Mouse (Mus musculus) kidney, postnatal 36 days (tissue): Measurements from ENCODE around the gene Fabp1.
A peak's percentile ranks its signal among the peaks of the same experiment; 100 is the strongest.

Experiments
- DNase-seq, 2 experiments: peaks; one replicate each; pipeline ENCODE4 v3.0.0; 2021 to 2022; ENCODE audit warnings: mixed read lengths in 2 of 2

The Fabp1 gene

DNA sequence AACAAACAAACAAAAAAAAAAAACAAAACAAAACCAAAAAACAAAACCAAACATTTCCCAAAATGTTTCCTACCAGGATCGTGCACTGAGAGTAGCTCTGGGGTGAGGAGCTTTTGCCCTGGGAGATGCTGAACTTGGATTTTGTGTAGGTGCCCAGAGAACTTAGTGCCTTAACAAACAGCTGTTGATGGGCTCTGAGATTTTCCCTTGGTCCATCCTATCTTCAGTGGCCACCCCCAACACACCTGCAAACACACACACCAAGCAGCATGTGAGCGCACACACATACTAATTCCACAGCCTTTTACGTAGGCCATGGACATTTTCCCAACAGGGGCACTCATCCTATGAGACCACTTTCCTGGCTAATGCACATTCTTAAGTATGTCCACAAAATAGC is 12.8 kb downstream of the Fabp1 start:
- DNase-seq, result no peak

DNA sequence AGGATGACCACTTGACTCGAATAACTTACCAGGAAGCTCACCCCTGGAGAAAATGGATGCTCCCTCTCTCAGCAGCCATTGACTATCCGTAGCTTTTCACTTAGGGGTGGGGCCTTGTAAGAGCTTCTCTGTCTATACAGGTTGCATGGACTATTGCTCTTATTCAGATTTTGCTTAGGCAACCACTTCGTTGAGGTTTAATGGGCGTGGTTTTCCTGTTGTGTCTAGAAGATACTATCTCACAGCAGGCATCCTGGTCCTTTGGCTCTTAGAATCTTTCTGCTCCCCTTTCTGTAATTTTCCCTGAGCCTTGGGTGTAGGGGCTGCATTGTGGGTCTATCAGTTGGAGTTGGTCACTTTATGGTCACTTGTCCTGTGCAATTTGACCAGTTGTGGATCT is 21.9 kb downstream of the Fabp1 start:
- no peak for DNase-seq

- DNase-seq, result no peak
Observed at GRCm38 (mm10) chr6:71224184-71224943, 24.7 kb downstream of the Fabp1 start.

GRCm38 (mm10) chr6:71226544-71226943 is 26.9 kb downstream of the Fabp1 start:
- no peak for DNase-seq

DNA sequence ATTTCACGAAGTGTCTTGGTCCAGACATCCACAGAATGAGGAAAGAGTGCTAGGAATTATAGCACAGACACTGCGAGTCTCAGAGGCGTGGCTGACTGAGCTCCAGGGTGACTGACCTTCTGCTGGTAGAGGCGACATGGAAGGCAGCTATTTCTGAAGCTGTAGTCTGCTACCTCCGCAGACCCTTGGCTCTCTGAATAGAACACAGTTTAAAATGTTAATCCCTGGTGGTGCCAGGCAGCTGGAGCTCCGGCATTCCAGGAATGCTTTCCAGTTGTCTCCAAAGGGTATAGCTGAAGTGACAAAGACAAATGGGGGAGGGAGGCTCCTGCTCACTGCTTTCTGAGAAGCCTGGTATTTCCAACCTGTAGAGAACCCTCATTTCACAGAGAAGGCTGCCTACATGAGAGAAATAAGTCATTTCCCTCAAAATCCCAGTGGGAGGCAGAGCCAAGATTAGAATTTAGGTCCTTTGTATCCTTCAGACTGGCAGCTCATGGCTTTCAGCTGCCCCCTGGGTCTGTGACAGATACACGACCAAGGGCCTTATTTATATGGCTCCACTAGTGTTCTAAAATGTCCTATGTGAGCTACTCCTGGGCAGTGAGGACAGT is 27.6 kb downstream of the Fabp1 start:
- peak in 1 of 2 experiments; percentile 26 for DNase-seq

DNA sequence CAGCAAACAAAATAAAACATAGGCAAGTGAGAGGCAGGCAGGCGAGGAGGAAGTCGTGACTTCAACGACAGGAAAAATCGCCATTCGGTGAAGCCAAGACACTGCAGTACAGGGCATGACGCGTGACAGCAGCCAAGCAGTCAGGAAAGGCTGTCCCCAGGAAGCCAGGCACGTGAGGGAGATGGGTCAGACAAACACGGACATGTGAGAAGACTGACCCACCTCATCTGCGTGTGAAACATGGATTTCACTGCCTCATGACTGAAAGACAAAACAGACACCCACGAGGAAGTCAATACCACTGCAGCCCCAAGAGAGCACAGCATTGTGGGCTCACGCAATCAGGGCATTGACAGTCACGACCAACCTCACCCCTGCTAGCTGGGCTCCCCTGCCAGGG is 35.5 kb downstream of the Fabp1 start:
- DNase-seq, result no peak

GRCm38 (mm10) chr6:71235944-71236343 is 36.3 kb downstream of the Fabp1 start:
- peak in 1 of 2 experiments; percentile 10 for DNase-seq

- peak; percentile 71 to 80 for DNase-seq
Observed at GRCm38 (mm10) chr6:71236506-71236905, 36.9 kb downstream of the Fabp1 start.

DNA sequence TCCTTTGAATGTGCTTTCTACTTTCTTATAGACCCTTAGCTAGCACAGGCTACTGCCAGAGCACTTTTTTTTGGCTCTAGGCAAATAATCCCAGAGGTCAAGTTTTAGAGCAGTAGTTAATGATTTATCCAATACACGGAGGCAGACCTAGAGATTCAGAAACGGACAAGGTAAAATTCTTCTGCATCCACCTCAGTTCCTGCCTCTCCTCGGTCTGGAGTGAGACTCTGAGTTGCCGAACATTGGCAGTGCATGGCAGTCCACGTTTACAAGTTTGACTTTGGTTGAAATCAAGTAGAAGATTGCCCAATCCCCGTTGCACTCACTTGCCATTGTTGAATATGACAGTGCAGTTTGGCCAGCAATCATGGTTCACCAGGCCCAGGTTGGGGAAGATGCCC is 37.4 kb downstream of the Fabp1 start:
- DNase-seq, result peak; percentile 50 to 52

DNA sequence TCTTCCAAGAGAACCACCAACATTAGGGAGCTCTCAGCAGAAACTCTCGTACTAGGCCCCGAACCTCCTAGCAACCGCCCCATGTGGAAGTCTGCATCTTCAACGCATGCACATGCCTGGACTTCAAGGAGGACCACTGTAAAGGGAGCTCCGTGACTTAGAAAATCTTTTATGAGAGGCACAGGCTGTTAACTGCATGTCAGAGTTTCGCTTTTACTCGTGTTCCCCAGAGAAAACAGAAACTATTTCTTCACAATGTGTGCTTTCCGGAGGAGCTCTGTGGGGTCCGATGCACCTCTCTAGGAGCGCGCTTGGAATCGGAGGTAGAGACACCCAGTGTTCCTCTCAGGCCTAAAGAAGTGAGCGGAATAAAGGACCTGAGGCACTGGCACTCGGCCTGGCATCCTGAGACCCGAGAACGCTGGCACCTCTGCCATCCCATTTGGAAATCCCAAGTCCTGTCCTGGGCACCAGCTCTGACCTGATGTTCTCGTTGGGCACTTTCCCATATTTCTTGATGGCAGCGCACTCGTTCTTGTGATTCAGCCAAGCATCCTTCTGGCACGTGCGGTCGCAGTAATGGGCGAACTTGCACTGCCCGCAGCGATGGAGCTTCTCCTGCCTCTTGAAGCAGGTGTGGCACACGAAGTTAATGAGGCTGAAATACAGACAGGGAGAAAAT is 39.6 kb downstream of the Fabp1 start:
- DNase-seq, result no peak

- no peak for DNase-seq
Observed at GRCm38 (mm10) chr6:71240831-71241230, 41.2 kb downstream of the Fabp1 start.

GRCm38 (mm10) chr6:71242811-71243210 is 43.2 kb downstream of the Fabp1 start:
- no peak for DNase-seq

DNA sequence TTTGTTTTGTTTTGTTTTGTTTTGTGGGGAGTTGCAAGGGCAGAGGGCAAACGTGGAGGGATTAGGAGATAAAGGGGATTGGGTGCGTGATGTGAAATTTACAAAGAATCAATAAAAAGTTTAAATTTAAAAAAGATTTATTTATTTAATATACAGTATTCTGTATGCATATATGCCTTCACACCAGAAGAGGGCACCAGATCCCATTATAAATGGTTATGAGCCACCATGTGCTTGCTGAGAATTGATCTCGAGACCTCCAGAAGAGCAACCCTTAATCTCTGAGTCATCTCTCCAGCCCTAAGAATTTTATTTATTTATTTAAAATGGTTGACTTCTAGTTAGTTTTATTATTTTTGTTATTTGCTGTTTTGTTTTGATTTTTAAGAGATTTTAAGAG is 43.6 kb downstream of the Fabp1 start:
- no peak for DNase-seq

GRCm38 (mm10) chr6:71248420-71248819 is 48.8 kb downstream of the Fabp1 start:
- DNase-seq, result no peak

GRCm38 (mm10) chr6:71249615-71250014 is 50.0 kb downstream of the Fabp1 start:
- no peak for DNase-seq

- no peak for DNase-seq
Observed at GRCm38 (mm10) chr6:71250951-71251350, 51.3 kb downstream of the Fabp1 start.

- DNase-seq, result no peak
Observed at GRCm38 (mm10) chr6:71254456-71254855, 54.8 kb downstream of the Fabp1 start.
